Mouse (Mus musculus): Measurements from ENCODE around the gene B3glct.

- TF ChIP-seq CTCF (IDR thresholded peaks at IDR 0.05; ENCODE audit: borderline replicate concordance, insufficient read depth, low read length): no peak
- TF ChIP-seq POLR2A (IDR thresholded peaks at IDR 0.05; ENCODE audit: low read depth, low read length): no peak
Observed at GRCm38 (mm10) chr5:149810071-149810470, 132.0 kb downstream of the B3glct start.
